Mouse (Mus musculus) adrenal gland, adult 18-20 months (tissue): Measurements from ENCODE around the gene Parp16. TPM values are rescaled to one million over a fixed set of nuclear protein-coding genes. Genes with fewer than 3 reads are reported as not detected.

ENCODE experiments used
- DNase-seq, 2 experiments: peaks; one replicate each; pipeline ENCODE4 v3.0.0; 2021 to 2022; ENCODE audit warnings: low spot score in 2 of 2
- total RNA-seq, 2 experiments: library from RNA; stranded (reverse); gene quantifications; 1 replicate in 1 of 2; 2 replicates in 1 of 2; pipeline ENCODE4 v1.2.3; 2021

The Parp16 gene
- total RNA-seq, 2 experiments from 2014 or later = 12.0 to 15.3 TPM

DNA sequence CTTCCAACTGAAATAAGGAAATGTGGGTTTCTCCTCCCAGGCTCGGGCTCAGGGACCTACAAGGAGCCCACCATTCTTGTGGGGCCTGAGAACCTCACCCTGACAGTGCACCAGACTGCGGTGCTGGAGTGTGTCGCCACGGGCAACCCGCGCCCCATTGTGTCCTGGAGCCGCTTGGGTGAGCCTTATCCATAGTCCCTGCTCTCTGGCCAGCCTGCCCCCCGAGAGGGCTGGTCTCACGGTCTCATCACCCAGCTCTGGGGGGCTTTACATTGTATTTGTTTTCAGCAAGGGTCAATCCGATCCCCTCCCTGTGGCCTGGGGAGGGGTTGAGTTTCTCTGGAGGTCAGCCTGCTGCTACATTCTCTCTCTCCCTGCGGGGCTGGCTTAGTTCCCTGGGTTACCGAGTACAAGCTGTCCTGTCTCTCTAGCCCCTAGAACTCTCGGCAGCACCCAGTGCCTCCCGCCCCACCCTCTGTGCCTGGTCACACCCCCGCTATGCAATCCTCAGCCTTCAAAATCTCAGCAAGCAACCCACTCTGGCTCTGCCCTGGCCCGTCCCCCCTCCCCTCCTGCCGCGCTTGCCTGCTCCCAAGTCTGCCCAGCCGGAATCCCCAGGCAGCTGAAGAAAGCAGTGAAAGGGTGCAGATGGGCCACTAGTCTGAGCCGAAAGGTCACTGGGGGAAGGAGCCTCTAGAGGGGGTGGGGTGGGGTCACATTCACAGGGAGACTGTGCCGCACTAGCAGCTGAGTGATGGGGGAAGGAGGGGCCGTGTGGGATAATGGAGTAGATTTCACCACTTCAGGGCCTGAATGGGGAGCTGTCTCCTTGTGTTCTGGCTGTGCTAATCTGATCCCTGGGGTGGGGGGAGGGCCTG lies 16.6 kb upstream of the Parp16 start:
- DNase-seq = no peak

- no peak for DNase-seq
Measured at GRCm38 (mm10) chr9:65179817-65180624, 15.1 kb upstream of the Parp16 start.

- peak; percentile 78 to 80 for DNase-seq
Measured at GRCm38 (mm10) chr9:65188599-65188998, 6.6 kb upstream of the Parp16 start.

DNA sequence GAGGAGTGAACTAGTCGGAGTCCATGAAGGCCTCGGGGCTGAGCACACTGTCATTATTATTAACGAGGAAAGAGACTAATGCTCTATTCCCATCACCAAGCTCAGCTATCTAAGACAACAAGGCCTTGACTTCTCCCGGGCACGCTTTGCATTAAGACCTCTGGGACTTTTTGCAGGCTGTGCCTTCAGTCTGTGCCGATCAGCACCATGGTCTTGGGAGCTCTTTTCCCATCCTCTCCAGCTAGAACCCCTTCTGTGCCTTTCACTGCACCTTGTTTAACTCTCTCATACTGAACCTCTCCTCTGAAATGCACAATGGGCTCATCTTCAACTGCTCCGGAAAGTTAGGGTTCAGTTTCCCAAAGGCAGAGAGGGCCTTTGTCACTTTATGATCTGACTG lies 4.8 kb upstream of the Parp16 start:
- DNase-seq = no peak

DNA sequence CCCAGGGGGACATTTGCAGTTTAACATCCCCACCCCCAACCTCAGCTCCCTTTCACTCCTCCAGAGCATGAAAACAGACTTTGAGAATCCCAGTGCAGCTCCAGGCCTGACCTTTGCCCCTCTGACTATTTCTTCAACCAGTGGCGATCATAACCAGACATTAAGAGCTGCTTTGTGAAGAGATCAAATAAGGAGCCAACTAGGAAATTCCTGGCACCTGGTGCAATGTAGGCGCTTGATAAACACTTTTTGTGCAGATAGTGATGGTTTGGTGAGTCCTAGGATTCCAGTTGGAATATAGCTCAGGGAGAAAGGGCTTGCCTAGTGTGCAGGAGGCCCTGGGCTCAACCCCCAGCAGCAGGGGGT lies 3.8 kb upstream of the Parp16 start:
- DNase-seq = no peak

- DNase-seq = no peak
Measured at GRCm38 (mm10) chr9:65191755-65192469, 3.2 kb upstream of the Parp16 start.

DNA sequence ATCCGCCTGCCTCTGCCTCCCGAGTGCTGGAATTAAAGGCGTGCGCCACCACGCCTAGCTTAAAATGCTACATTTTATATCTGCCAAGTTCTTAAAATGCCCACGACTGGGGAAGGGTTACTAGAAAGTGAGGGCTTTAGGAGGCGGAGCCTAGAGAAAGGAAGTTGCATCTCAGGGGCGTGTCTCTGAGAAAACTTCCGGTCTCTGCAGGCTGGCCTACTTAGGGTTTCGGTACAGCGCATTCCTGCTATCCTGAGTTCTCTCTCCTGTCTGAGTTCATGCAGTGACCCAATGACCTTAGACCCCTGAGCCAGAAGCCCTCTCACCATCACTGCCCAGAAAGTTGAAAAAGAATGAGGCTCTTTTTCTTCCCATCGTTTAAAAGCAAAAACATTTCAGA lies 1.9 kb upstream of the Parp16 start:
- no peak for DNase-seq

DNA sequence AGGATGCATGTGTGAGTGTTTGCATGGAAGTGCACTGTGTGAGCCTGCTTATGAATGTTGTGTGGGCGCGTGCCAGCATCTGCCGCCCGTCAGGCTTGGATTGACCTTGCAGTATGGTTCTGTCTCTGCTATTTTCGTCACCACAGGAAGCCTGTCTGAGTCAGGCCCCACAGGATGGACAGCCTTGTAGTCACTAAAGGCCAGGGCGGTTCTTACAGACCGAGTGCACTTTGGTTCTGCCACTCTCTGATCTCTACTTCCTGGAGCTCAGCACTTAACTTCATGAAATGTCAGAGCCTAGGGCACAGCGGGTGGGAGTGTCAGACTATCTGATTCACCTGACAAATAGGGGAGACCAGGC lies 448 bp downstream of the Parp16 start:
- DNase-seq = peak in 1 of 2 experiments; percentile 49

DNA sequence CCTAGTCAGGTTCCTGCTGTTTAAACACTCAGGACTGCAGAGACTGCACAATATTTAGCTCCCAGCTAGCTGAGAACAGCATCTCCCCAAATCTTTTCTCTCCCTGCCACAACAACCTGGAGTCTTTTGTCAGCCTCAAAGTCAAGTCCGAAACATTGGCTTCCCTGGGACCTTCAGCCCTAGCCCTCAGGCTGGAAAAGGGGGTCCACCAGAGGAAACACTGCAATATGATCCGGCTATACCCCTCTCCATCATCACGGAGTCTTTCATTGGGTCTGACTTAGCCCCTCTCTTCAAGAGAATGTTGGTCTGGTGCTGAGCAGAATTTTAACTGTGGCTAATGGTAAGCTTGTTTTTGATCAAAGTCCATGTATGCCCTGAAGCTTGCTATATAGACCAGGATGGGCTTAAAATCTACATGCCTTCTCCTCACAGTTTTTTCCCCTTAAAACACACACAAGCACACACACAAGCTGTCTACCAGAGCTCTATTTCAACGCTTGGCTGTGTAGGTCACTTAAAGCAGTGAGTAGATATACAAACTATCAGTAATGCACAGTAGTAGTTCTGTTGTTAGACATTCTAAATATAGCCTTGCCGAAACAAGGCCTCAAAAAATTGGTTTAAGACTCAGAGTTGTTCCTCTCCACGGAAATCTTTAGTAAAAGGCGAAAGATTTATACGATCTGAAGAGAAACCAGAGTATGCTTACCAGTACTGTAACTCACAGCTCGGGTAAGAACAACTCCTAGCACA lies 1.0 kb downstream of the Parp16 start:
- DNase-seq = no peak

DNA sequence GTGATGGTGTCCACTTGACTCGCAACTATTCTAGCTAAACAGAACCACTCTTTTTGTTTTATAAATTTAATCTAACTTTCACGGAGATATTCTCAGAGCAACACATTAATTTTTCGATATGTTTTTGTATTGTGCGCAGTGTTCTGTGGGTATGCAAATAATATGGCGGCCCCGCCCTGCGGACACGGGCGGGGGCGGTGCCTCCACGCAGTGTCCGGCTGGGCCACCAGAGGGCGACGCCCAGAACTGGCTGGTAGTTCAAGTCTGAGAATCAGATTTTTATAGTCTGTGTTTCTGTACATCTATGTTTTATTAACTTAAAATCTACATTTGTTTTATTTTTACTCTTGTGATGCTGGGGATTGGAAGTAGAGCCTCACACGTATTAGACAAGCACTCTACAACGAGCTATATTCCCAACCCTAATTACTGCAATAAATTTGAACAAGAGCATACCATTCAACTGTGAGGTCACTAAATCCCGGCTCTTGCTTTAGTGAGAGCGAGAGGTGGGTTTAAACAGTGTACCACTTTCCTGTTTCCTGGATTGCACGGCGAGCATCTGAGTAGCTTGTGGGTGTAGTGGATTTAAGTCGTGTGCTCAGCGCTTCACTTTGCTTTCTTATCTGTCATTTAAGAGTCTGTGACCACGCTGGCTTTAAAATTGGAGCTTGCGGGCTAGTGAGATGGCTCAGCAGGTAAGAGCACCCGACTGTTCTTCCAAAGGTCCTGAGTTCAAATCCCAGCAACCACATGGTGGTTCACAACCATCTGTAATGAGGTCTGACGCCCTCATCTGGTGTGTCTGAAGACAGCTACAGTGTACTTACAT lies 1.8 kb downstream of the Parp16 start:
- peak; percentile 96 to 98 for DNase-seq

DNA sequence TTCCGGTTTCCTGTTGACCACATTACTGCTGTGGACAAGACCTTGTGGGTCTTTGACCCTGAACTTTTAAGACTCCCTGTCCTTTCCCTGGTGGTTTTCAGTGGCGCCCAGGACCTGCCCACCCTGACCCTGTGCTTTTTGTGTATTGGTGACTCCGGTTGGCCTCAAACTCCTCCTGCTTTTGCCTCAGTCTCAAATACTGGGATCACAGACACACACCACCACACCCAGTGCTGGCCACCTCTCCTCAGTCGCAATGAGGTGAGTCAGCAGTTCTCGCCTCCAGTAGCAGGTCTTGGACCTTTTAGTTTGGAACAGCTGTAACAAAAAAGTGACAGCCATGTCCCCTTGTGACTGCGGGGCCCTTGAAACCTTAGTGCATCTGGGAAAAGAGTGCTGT lies 2.7 kb downstream of the Parp16 start:
- no peak for DNase-seq

DNA sequence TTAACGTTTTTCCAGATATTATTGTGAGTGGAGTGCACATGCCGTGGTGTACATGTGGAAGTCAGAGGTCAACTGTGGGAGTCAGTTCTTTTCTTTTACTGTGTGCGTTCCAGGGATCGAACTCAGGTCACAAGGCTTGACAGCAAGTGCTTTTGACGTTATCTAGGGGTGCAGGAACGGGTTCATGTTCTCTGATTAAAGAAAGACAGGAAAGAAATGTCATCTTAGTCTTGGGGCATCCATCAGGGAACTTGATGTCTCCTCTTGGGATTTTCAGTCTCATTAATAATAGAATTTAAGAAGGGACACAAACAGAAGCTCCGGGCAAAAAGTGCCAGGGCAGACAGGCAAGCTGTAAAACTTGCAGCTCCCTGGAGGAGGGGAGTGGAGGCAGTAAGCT lies 4.6 kb downstream of the Parp16 start:
- no peak for DNase-seq

GRCm38 (mm10) chr9:65200606-65201005 lies 5.5 kb downstream of the Parp16 start:
- no peak for DNase-seq

GRCm38 (mm10) chr9:65201021-65201380 lies 5.8 kb downstream of the Parp16 start:
- no peak for DNase-seq

DNA sequence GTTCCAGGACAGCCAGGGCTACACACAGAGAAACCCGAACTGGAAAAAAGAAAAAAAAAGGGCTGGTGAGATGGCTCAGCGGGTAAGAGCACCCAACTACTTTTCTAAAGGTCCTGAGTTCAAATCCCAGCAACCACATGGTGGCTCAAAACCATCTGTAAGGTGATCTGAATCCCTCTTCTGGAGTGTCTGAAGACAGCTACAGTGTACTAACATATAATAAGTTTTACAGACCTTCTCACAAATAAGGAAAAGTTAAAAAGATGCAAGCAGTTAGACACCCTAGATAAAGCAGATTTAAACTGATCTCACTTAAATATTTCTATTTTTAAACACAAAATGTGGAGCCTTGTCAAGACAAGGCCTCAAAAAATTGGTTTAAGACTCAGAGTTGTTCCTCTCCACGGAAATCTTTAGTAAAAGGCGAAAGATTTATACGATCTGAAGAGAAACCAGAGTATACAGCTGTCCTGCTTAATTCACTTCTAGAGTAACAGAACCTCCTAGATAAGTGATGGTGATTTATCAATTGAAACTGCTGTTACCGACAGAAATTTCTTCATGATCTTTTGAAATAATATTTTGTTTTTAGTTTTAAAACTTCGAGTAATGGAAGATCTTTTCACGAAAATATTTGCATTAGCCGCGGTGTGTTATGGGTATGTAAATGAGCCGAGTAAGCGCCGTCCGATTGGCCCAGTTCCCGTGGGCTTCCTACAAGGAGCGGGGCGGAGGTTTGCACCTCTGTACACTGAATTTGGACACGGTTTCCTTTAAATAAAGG lies 6.4 kb downstream of the Parp16 start:
- peak; percentile 72 to 76 for DNase-seq

DNA sequence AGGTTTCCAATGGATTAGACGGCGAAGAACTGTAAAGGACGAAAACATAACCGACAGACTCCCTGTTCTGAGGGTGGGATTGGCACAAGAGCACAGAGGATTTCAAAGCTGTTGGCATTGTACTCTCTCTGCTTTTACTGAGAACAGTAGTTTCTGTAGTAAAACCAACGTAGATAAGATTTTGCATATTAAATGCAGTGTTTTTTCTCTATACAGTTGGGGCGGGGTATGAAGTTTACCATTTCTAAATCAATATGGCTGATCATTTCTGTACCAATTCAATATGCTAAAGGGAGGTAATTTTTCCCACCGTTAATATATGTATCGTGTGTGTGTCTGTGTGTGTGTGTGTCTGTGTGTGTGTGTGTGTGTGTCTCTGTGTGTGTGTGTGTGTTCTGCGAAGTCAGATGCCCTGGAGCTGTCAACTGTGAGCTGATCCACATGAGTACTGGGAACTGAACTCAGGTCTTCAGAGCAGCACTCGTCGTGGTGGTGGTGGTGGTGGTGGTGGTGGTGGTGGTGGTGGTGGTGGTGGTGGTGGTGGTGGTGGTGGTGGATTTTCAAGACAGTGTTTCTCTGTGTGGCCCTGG lies 7.1 kb downstream of the Parp16 start:
- DNase-seq = no peak

DNA sequence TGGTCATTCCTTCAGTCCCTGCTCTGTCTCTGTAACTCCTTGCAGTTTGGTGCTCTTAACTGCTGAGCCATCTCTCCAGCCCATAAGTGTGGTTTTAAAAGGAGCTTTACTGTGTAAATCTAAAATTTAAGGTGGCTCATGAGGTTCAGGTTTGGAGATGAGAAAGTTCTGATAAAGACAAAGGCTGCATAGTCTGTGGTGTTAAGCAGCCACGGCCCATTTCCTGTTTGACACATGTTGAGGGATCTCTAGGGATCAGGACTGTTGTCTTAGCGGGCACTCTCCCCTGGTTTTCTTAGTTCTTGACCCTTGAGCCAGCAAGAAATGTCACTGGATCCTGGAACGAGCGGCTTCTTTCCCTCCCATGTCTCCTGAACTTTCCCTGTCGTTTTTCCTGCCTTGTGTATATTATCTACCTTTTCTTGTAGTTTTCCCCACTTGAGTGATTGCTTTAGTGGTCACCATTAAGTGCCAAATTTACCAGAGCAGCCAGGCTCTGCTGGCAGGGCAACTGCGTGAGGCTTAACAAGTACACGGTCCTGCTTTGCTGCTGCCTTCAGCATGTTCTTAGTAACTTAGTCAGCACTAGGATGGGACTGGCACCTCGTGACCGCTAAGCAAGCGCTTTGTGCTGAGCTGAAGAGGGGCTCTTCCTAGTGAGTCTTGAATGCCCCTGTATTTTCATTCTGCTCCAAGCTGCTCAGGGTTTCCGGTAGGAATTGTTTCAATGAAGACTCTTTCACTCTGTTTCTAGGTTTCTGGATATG lies 10.1 kb downstream of the Parp16 start:
- no peak for DNase-seq
